In genomic region chr10:44368596-44368995, GRCm38 (mm10) we compare ENCODE assay signal across 14 mouse cellular contexts.
"Had no signal": no experiment of that assay in that cellular context is flagged by ENCODE, and none has a peak within 500 bp of the region (broad histone marks: within the 10 kb centered on the region; RNA-seq: fewer than 3 reads in every experiment).

No protein-coding gene starts in this region.

- H3K36me3 ChIP-seq: kidney, embryonic 15.5 days; limb, embryonic 13.5 days; midbrain, embryonic 13.5 days; neural tube, embryonic 15.5 days had no signal

- H3K27ac ChIP-seq: kidney, embryonic 15.5 days; limb, embryonic 13.5 days; liver, embryonic 14.5 days; midbrain, embryonic 13.5 days; neural tube, embryonic 15.5 days had no signal

- H3K27me3 ChIP-seq: kidney, embryonic 15.5 days; limb, embryonic 13.5 days; midbrain, embryonic 13.5 days; neural tube, embryonic 15.5 days had no signal

- DNase-seq: kidney, adult 18-20 months; kidney, postnatal 14 days; lung, adult 18-20 months; lung, postnatal 14 days; right cerebral cortex, adult 18-20 months; right cerebral cortex, postnatal 25 days; thymus, adult 18-20 months; thymus, postnatal 14 days had no signal

- H3K4me3 ChIP-seq: kidney, embryonic 15.5 days; limb, embryonic 13.5 days; midbrain, embryonic 13.5 days; myocyte; neural tube, embryonic 15.5 days had no signal

- H3K9me3 ChIP-seq: kidney, embryonic 15.5 days; limb, embryonic 13.5 days; midbrain, embryonic 13.5 days; neural tube, embryonic 15.5 days had no signal

- H3K4me2 ChIP-seq: kidney, embryonic 15.5 days; limb, embryonic 13.5 days; midbrain, embryonic 13.5 days; neural tube, embryonic 15.5 days had no signal

- ATAC-seq: midbrain, embryonic 13.5 days had no signal

- H3K9ac ChIP-seq: kidney, embryonic 15.5 days; limb, embryonic 13.5 days; liver, embryonic 14.5 days; midbrain, embryonic 13.5 days; neural tube, embryonic 15.5 days had no signal

- H3K4me1 ChIP-seq: kidney, embryonic 15.5 days; midbrain, embryonic 13.5 days; neural tube, embryonic 15.5 days had no signal
